Mouse (Mus musculus): ENCODE results near the gene Trim46. TPM values are rescaled to one million over a fixed set of nuclear protein-coding genes. Genes with fewer than 3 reads are reported as not detected.
A peak's percentile ranks its signal among the peaks of the same experiment; 100 is the strongest.

Trim46 gene
- polyA plus RNA-seq, 1 experiment = not detected

- Histone ChIP-seq H3K4me3 (ENCODE audit: insufficient read depth, low read depth, low read length) (no peak overlapping the region), H3K4me1 (ENCODE audit: control insufficient read depth, insufficient read depth, low read length) (peaks cover 8% of the 10 kb centered on the region), H3K27ac (ENCODE audit: insufficient read depth, low read depth, low read length) (no peak overlapping the region)
- WGBS = 50% methylated on average over 7 of the region's 7 CpGs
- TF ChIP-seq CTCF (IDR thresholded peaks at IDR 0.05; ENCODE audit: insufficient read depth, low read depth, low read length) (no peak), POLR2A (IDR thresholded peaks at IDR 0.05; ENCODE audit: insufficient read depth, low read depth, low read length) (no peak)
Observed at GRCm38 (mm10) chr3:89210731-89211130, 35.4 kb downstream of the Trim46 start.

- Histone ChIP-seq H3K4me3 (ENCODE audit: insufficient read depth, low read depth, low read length) (no peak overlapping the region), H3K27ac (ENCODE audit: insufficient read depth, low read depth, low read length) (no peak overlapping the region), H3K4me1 (ENCODE audit: control insufficient read depth, insufficient read depth, low read length) (peaks cover 2% of the 10 kb centered on the region)
- 78% methylated on average over 13 of the region's 13 CpGs for WGBS
- TF ChIP-seq POLR2A (IDR thresholded peaks at IDR 0.05; ENCODE audit: insufficient read depth, low read depth, low read length) (no peak), CTCF (IDR thresholded peaks at IDR 0.05; ENCODE audit: insufficient read depth, low read depth, low read length) (no peak)
Observed at GRCm38 (mm10) chr3:89210162-89210561, 35.9 kb downstream of the Trim46 start.

- Histone ChIP-seq H3K4me1 (ENCODE audit: control insufficient read depth, insufficient read depth, low read length) (no peaks in the 10 kb centered on the region), H3K4me3 (ENCODE audit: insufficient read depth, low read depth, low read length) (no peak overlapping the region), H3K27ac (ENCODE audit: insufficient read depth, low read depth, low read length) (no peak overlapping the region)
- WGBS = 88% methylated on average over 7 of the region's 7 CpGs
- no peak for TF ChIP-seq POLR2A (IDR thresholded peaks at IDR 0.05; ENCODE audit: insufficient read depth, low read depth, low read length)
- no peak for TF ChIP-seq CTCF (IDR thresholded peaks at IDR 0.05; ENCODE audit: insufficient read depth, low read depth, low read length)
Observed at GRCm38 (mm10) chr3:89209731-89210130, 36.4 kb downstream of the Trim46 start.

GRCm38 (mm10) chr3:89208736-89209135 is 37.4 kb downstream of the Trim46 start:
- 86% methylated on average over 6 of the region's 6 CpGs for WGBS
- TF ChIP-seq POLR2A (IDR thresholded peaks at IDR 0.05; ENCODE audit: insufficient read depth, low read depth, low read length) = no peak
- no peak for TF ChIP-seq CTCF (IDR thresholded peaks at IDR 0.05; ENCODE audit: insufficient read depth, low read depth, low read length)
- no peak overlapping the region for H3K4me3 ChIP-seq (ENCODE audit: insufficient read depth, low read depth, low read length)
- no peak overlapping the region for H3K27ac ChIP-seq (ENCODE audit: insufficient read depth, low read depth, low read length)
- H3K4me1 ChIP-seq (ENCODE audit: control insufficient read depth, insufficient read depth, low read length) = no peaks in the 10 kb centered on the region

- Histone ChIP-seq H3K4me3 (ENCODE audit: insufficient read depth, low read depth, low read length) (no peak overlapping the region), H3K4me1 (ENCODE audit: control insufficient read depth, insufficient read depth, low read length) (no peaks in the 10 kb centered on the region), H3K27ac (ENCODE audit: insufficient read depth, low read depth, low read length) (no peak overlapping the region)
- no peak for TF ChIP-seq POLR2A (IDR thresholded peaks at IDR 0.05; ENCODE audit: insufficient read depth, low read depth, low read length)
- WGBS = 90% methylated on average over 13 of the region's 13 CpGs
Observed at GRCm38 (mm10) chr3:89208075-89208657, 37.9 kb downstream of the Trim46 start.

GRCm38 (mm10) chr3:89206695-89207094 is 39.4 kb downstream of the Trim46 start:
- no peak overlapping the region for H3K27ac ChIP-seq (ENCODE audit: insufficient read depth, low read depth, low read length)
- no peak for TF ChIP-seq CTCF (IDR thresholded peaks at IDR 0.05; ENCODE audit: insufficient read depth, low read depth, low read length)
- TF ChIP-seq POLR2A (IDR thresholded peaks at IDR 0.05; ENCODE audit: insufficient read depth, low read depth, low read length) = no peak
- no peak overlapping the region for H3K4me3 ChIP-seq (ENCODE audit: insufficient read depth, low read depth, low read length)
- 82% methylated on average over 2 of the region's 2 CpGs for WGBS
- H3K4me1 ChIP-seq (ENCODE audit: control insufficient read depth, insufficient read depth, low read length) = no peaks in the 10 kb centered on the region

GRCm38 (mm10) chr3:89206079-89206478 is 40.0 kb downstream of the Trim46 start:
- Histone ChIP-seq H3K27ac (ENCODE audit: insufficient read depth, low read depth, low read length) (no peak overlapping the region), H3K4me1 (ENCODE audit: control insufficient read depth, insufficient read depth, low read length) (no peaks in the 10 kb centered on the region), H3K4me3 (ENCODE audit: insufficient read depth, low read depth, low read length) (no peak overlapping the region)
- WGBS = 90% methylated on average over 7 of the region's 7 CpGs
- TF ChIP-seq CTCF (IDR thresholded peaks at IDR 0.05; ENCODE audit: insufficient read depth, low read depth, low read length) = no peak
- no peak for TF ChIP-seq POLR2A (IDR thresholded peaks at IDR 0.05; ENCODE audit: insufficient read depth, low read depth, low read length)

- H3K27ac ChIP-seq (ENCODE audit: insufficient read depth, low read depth, low read length) = no peak overlapping the region
- no peak for TF ChIP-seq CTCF (IDR thresholded peaks at IDR 0.05; ENCODE audit: insufficient read depth, low read depth, low read length)
- no peak for TF ChIP-seq POLR2A (IDR thresholded peaks at IDR 0.05; ENCODE audit: insufficient read depth, low read depth, low read length)
- peak overlapping the region; percentile 45 for H3K4me3 ChIP-seq (ENCODE audit: insufficient read depth, low read depth, low read length)
- WGBS = 22% methylated on average over 5 of the region's 5 CpGs
- H3K4me1 ChIP-seq (ENCODE audit: control insufficient read depth, insufficient read depth, low read length) = no peaks in the 10 kb centered on the region
Observed at GRCm38 (mm10) chr3:89203142-89203514, 43.0 kb downstream of the Trim46 start.

GRCm38 (mm10) chr3:89202253-89203141 is 43.6 kb downstream of the Trim46 start, which contains the start of gene Gba:
TSS of gene Gba (plus strand) at chr3:89202928.
- TF ChIP-seq CTCF (IDR thresholded peaks at IDR 0.05; ENCODE audit: insufficient read depth, low read depth, low read length) = no peak
- TF ChIP-seq POLR2A (IDR thresholded peaks at IDR 0.05; ENCODE audit: insufficient read depth, low read depth, low read length) = no peak
- Histone ChIP-seq H3K4me3 (ENCODE audit: insufficient read depth, low read depth, low read length) (peak within 1 kb of the TSS; percentile 45), H3K4me1 (ENCODE audit: control insufficient read depth, insufficient read depth, low read length) (no peaks in the 10 kb centered on the region), H3K27ac (ENCODE audit: insufficient read depth, low read depth, low read length) (no peak within 1 kb of the TSS)
- WGBS = 21% methylated on average over 13 of the region's 13 CpGs

All from olfactory bulb, adult 2 months (tissue).